Mouse (Mus musculus) hindbrain, embryonic 16.5 days (tissue): ENCODE data around the gene Mn1. TPM values are rescaled to one million over a fixed set of nuclear protein-coding genes. Genes with fewer than 3 reads are reported as not detected.
A peak's percentile ranks its signal among the peaks of the same experiment; 100 is the strongest.

Experiments used
- ATAC-seq: fragments of 200-750 bp; cut with Nextera tagmentation; 2 replicates; pipeline ENCODE4 v1.8.0; 2017; ENCODE audit warnings: moderate TSS enrichment, moderate library complexity
- H3K27ac ChIP-seq: fragments of 300-500 bp; sonication (generic); 2 replicates; pipeline ENCODE4 v1.5.1; 2014; ENCODE audit warnings: low read depth, mild to moderate bottlenecking, control low read depth, low read length, moderate library complexity
- H3K27me3 ChIP-seq: fragments of 300-500 bp; sonication (generic); replicated peaks from 2 replicates; pipeline ENCODE4 v1.6.1; 2014; ENCODE audit warnings: low read length; ENCODE audit not compliant: control insufficient read depth, insufficient read depth
- H3K36me3 ChIP-seq: fragments of 300-500 bp; sonication (generic); 2 replicates; pipeline ENCODE4 v1.6.1; 2014; ENCODE audit warnings: mild to moderate bottlenecking, low read length, moderate library complexity, mixed read lengths; ENCODE audit not compliant: control insufficient read depth, insufficient read depth
- H3K4me1 ChIP-seq: fragments of 300-500 bp; sonication (generic); 2 replicates; pipeline ENCODE4 v1.6.1; 2014; ENCODE audit warnings: low read depth, low read length; ENCODE audit not compliant: control insufficient read depth, insufficient read depth
- H3K4me2 ChIP-seq: fragments of 300-500 bp; sonication (generic); 2 replicates; pipeline ENCODE4 v1.6.1; 2014; ENCODE audit warnings: mild to moderate bottlenecking, low read length, control low read depth, moderate library complexity
- H3K4me3 ChIP-seq: fragments of 300-500 bp; sonication (generic); 2 replicates; pipeline ENCODE4 v1.5.1; 2014; ENCODE audit warnings: mild to moderate bottlenecking, low read length, control low read depth, moderate library complexity
- H3K9ac ChIP-seq: fragments of 300-500 bp; sonication (generic); 2 replicates; pipeline ENCODE4 v1.6.1; 2014; ENCODE audit warnings: low read depth, mild to moderate bottlenecking, control low read depth, low read length, moderate library complexity
- H3K9me3 ChIP-seq: fragments of 300-500 bp; sonication (generic); 2 replicates; pipeline ENCODE4 v1.6.1; 2014; ENCODE audit warnings: mild to moderate bottlenecking, low read length, moderate library complexity; ENCODE audit not compliant: control insufficient read depth
- WGBS: fragments of 180-500 bp; shearing (Covaris S2); extraction: QIAGEN DNeasy Blood & Tissue Kit; methylation state at CpG from one replicate; pipeline ENCODE4 v1.1.7; 2014; 5-methylcytosine and 5-hydroxymethylcytosine counted together
- polyA plus RNA-seq: library from polyadenylated mRNA; unstranded; fragments of >200 nt; fragmentation: Nextera tagmentation; extraction: Ambion mirVana; gene quantifications from 2 replicates; pipeline ENCODE4 v1.2.1, GENCODE M21; 2015

The Mn1 gene
- polyA plus RNA-seq, 1 experiment from 2014 or later: 22.3 TPM

DNA sequence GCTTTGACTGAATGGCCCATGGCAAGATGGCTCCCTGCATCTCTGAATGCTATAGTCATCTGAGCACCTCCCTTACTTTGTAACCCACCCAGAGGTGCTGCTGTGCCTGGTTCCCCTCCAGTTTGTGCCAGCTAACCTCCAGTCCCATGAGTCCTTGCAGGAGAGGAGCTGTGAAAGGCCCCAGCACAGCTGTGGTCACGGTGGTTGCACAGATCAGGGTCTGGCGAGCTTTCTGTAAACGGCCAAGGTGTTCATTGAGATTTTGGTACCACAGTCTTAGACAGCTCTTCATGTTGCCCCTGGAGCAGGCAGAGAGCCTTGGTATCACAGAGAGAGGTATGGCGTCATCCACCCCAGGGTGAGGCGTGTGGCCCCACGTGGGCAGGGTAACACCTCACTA is 25.7 kb upstream of the Mn1 start:
- H3K4me3 ChIP-seq: no peak overlapping the region
- no peaks in the 10 kb centered on the region for H3K9me3 ChIP-seq
- H3K27me3 ChIP-seq: no peaks in the 10 kb centered on the region
- 82% methylated on average over 6 of the region's 6 CpGs for WGBS
- H3K27ac ChIP-seq: no peak overlapping the region
- H3K9ac ChIP-seq: no peak overlapping the region
- peaks cover 31% of the 10 kb centered on the region for H3K4me1 ChIP-seq
- peaks cover 10% of the 10 kb centered on the region for H3K36me3 ChIP-seq
- no peak overlapping the region for H3K4me2 ChIP-seq
- ATAC-seq: no peak

DNA sequence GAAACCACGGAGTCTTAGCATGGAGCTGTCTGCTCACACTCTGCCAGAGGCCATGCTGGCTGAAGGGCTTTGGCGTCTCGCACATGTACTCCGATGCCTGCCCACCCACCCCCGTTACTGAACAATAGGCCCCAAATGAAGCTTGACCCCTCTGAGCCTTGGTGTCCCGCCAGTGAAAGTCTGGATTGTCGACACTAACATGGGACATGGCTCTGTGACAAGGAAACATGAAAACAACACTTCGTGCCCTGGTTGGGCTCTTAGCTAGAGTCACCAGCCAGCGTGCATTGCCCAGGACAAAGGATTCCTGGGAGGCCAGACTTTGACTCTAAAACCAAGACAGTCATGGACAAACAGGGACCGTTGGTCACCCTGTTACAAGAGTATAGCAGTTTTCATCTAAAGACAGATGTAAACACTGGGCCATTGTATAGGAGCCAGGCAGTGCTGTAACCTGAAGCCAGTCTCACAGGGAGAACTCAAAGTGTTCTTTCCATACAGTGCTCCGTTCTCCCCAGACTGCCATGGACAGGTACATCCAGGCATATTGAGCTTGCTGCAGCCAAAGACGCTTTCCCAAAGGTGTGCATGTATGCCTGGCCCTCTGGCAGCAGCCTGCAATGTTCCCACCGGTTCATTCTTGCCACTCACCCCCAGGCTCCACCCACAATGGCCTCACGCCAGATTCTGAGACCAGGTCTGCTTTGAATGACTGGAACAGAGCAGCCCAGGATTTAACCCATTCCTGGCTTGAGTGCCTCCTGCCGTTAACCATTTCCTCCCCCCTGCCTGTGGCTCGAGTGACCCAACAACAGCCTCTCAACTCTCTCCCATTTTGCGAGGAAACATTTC is 23.6 kb upstream of the Mn1 start:
- Histone ChIP-seq H3K27me3 (no peaks in the 10 kb centered on the region), H3K4me1 (peaks cover 31% of the 10 kb centered on the region), H3K36me3 (no peaks in the 10 kb centered on the region), H3K4me2 (peak overlapping the region; percentile 46), H3K4me3 (peak overlapping the region; percentile 1; the same call in 1 of the 2 replicates), H3K27ac (peak overlapping the region; percentile 55), H3K9me3 (no peaks in the 10 kb centered on the region), H3K9ac (0 out of 2 replicates have a peak overlapping the region, but pooled peaks have one; percentile 39)
- ATAC-seq: peak; percentile 75
- WGBS: 8% methylated on average over 17 of the region's 17 CpGs

DNA sequence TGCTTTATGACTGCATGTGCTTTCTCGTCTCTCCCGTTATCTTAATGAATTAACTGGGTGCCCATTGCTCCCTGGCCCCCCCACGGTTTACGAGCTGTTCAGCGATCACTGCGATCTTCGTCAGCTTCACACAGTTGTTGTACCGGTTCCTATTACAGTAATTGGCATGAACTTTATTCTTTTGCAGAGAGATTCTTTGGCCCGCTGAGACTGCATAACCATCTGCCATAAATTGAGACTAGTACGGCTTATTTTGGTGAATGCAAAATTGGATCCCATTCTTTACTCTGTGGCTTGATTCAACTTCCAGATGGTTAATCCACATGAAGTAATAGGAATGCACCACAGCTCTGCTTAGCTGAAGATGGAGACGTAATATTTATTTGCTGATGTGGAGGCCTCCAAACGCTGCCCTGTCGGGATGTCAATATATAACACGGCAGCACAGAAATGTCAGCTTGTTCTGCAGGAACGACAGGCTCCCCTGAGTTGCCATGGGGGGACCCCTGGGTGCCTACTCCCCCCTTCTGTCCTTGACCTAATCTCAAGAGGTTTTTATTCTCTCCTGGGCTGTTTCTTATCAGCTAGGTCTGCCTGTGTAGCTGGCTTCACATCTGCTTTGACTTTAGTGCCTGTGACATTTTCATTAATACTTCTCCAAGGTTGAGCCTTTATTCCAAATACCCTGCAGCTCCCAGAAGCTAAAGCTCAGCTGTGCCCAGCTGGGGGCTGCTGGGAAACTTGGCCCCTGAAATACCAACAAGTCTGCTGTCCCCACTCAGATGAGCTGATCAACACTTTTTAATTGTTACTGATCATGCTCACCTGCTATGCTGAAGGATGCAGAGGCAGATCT is 22.7 kb upstream of the Mn1 start:
- ATAC-seq: peak; percentile 27; the same call in 1 of the 2 replicates
- Histone ChIP-seq H3K4me1 (peaks cover 31% of the 10 kb centered on the region), H3K4me2 (peak overlapping the region; percentile 46), H3K9me3 (no peaks in the 10 kb centered on the region), H3K4me3 (peak overlapping the region; percentile 1; the same call in 1 of the 2 replicates), H3K27me3 (no peaks in the 10 kb centered on the region), H3K27ac (peak overlapping the region; percentile 55), H3K36me3 (no peaks in the 10 kb centered on the region), H3K9ac (peak overlapping the region; percentile 39; the same call in 1 of the 2 replicates)
- 6% methylated on average over 15 of the region's 15 CpGs for WGBS

DNA sequence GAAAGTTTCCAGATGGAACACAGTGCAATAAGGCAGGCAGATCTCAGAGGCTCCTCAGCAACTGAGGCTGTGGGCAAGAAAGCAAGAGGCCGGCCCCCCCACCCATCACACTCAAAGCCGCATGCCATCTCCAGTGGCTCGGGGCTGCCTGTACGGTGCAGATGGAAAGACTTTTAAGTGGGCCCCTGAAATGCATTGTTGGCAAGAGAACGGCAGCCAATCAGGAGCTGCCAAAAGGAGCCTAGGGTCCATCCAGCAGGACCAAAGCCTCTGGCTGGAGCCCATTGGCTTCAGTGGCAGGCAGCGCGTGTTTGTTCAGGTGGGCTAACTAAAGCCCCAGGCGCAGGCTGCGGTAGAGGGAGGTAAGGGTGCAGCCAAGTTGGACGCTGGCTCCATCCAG is 21.4 kb upstream of the Mn1 start:
- Histone ChIP-seq H3K27me3 (no peaks in the 10 kb centered on the region), H3K36me3 (no peaks in the 10 kb centered on the region), H3K4me1 (peaks cover 31% of the 10 kb centered on the region), H3K27ac (no peak overlapping the region), H3K4me2 (no peak overlapping the region), H3K9ac (no peak overlapping the region), H3K9me3 (no peaks in the 10 kb centered on the region), H3K4me3 (no peak overlapping the region)
- WGBS: 50% methylated on average over 10 of the region's 10 CpGs
- no peak for ATAC-seq

DNA sequence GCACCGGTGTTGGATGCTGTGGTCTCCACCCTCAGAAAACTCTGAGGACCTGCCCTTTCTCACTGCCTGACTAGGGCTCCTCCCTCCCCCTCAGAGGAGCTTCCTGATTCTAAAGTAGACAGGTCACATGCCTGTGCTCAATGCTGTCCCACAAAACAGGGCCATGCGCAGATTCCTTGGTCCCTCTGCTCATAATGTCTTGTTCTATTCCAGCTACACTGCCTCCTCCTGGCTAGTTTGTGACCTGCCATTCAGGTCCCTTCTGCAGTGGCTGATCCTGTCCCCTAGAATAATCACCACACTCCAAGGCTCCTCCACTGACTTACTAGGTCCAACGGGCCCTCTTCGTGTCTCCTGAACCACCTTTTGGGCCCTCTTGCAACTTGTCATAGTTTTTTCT is 21.0 kb upstream of the Mn1 start:
- 84% methylated on average over 4 of the region's 4 CpGs for WGBS
- Histone ChIP-seq H3K4me3 (no peak overlapping the region), H3K9ac (no peak overlapping the region), H3K4me1 (peaks cover 31% of the 10 kb centered on the region), H3K4me2 (no peak overlapping the region), H3K27me3 (no peaks in the 10 kb centered on the region), H3K9me3 (no peaks in the 10 kb centered on the region), H3K36me3 (no peaks in the 10 kb centered on the region), H3K27ac (no peak overlapping the region)
- ATAC-seq: no peak

DNA sequence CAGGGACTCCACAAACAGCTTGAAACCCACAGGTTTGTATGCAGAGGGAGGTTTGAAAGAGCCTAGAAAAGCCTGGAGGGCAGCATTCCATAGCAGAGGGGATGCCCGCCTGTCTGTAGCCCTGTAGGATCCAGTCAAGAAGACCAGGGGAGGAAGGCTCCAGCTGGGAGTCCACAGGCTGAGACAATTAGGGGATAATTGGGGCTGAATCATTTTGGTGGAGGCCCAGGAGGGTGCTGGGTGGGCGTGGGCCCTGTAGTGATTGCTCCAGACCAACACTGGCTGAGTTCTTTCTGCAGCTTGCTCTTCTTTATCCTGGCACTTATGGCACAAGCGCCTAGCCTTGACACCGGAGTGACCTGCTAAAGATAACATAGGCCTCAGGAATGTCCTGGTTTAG is 18.7 kb upstream of the Mn1 start:
- Histone ChIP-seq H3K4me3 (no peak overlapping the region), H3K4me1 (peaks cover 23% of the 10 kb centered on the region), H3K9me3 (no peaks in the 10 kb centered on the region), H3K36me3 (no peaks in the 10 kb centered on the region), H3K27me3 (no peaks in the 10 kb centered on the region), H3K9ac (no peak overlapping the region), H3K4me2 (no peak overlapping the region), H3K27ac (no peak overlapping the region)
- WGBS: 64% methylated on average over 4 of the region's 4 CpGs
- ATAC-seq: no peak

DNA sequence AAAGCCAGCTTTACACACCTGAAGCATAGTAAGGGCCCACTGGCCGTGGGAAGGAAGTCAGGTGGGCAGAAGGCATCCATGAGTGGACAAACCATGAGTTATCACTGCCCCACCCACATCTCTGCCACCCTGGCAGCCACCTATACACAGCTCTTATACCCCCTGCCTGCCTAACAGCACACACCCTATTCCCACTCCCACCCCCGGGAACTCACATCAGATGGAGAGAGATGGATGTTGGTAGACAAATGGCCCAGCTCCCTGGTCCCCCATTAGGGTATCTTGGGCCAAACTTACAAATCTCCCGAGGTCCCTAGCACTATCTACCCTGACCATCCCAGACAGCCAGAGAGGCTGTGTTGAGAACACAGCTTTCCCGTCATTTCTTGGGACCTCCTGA is 17.9 kb upstream of the Mn1 start:
- H3K9me3 ChIP-seq: no peaks in the 10 kb centered on the region
- no peaks in the 10 kb centered on the region for H3K27me3 ChIP-seq
- no peak overlapping the region for H3K4me3 ChIP-seq
- H3K9ac ChIP-seq: no peak overlapping the region
- H3K27ac ChIP-seq: no peak overlapping the region
- 72% methylated on average over 4 of the region's 4 CpGs for WGBS
- H3K4me2 ChIP-seq: no peak overlapping the region
- peaks cover 15% of the 10 kb centered on the region for H3K4me1 ChIP-seq
- ATAC-seq: no peak
- no peaks in the 10 kb centered on the region for H3K36me3 ChIP-seq

DNA sequence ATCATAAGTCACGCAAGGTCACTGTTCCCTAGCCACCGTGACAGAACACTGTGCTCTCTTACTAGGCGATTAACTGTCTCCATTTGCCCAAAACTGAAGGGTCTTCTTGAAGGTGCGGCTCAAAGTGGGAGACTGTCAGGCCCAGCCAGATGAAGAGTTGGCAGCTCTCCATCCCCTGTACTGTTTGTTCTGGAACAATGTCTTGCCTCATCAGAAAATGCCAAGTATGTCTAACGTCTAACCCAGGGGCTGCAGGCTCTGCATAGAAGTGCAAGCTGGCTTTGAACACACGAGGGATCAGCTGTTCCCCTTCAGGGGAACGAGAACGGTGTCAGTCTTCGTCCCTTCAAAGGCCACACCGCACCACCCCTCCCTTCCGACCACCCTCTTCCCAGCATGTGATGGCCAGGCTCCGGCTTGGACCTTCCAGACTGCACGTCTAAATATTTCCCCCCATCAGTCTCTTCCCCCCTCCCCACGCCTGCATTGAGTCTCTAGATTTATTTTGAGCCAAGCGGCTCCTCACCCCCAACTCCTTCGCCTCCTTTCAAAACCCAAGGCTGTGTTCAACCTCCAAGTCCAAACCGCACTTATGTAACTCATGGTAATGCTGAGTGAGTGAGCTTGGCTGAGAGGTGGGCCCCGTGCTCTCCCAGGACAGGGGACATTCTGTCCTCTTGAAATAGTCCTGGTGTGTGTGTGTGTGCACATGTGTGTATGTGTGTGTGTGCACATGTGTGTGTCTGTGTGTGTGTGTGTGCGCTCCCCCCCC is 15.1 kb upstream of the Mn1 start:
- H3K9ac ChIP-seq: no peak overlapping the region
- H3K4me2 ChIP-seq: no peak overlapping the region
- H3K27ac ChIP-seq: no peak overlapping the region
- H3K4me1 ChIP-seq: no peaks in the 10 kb centered on the region
- H3K9me3 ChIP-seq: no peaks in the 10 kb centered on the region
- WGBS: 62% methylated on average over 19 of the region's 19 CpGs
- no peaks in the 10 kb centered on the region for H3K27me3 ChIP-seq
- H3K4me3 ChIP-seq: no peak overlapping the region
- no peak for ATAC-seq
- no peaks in the 10 kb centered on the region for H3K36me3 ChIP-seq
